Mouse (Mus musculus) cerebellum, adult 18-20 months (tissue): ENCODE measurements around the gene Hdac6.
A peak's percentile ranks its signal among the peaks of the same experiment; 100 is the strongest.

Source experiments
- DNase-seq, 2 experiments: peaks; one replicate each; pipeline ENCODE4 v3.0.0; 2021

The Hdac6 gene

DNA sequence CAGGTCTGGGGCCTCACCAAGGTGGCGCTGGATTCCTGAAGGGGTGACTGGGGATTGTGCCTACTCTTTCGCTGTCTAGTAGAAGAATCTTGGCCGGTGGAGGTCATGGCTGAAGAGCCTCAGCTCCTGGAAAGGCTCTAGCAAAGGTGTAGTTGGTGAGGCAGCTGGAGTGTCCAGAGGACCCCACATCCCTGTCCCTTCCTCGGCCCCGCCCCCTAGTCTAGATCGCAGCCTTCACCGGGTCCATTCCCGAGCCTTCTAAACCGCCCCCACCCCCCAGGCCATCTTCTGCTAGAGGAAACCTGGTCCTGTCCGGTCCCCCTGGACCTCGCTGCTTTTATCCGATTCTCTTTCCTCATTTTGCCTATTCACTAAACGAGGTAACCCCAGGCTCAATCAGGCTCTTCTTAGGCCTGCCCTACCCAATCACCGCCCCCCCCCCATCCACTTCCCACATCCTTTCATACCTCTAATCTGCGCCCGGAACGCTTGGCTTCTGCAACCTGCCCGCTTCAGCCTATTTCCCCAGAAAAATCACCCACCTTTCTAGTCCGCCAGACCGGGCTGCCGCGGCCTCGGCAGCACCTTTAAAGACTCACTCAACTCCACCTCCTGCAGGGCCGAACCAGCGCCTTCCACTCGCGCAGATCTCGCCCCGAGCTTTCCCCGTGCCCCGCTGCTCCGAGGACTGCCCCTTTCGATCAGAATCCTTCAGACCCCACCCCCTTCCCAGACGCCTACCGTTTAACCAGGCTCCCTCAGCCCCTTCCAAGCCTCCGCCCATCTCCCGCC lies at the start of gene Hdac6:
Hdac6 (minus strand) TSS at position 782 of the 792 bp plus-strand sequence.
- DNase-seq = peak; percentile 20 to 36

DNA sequence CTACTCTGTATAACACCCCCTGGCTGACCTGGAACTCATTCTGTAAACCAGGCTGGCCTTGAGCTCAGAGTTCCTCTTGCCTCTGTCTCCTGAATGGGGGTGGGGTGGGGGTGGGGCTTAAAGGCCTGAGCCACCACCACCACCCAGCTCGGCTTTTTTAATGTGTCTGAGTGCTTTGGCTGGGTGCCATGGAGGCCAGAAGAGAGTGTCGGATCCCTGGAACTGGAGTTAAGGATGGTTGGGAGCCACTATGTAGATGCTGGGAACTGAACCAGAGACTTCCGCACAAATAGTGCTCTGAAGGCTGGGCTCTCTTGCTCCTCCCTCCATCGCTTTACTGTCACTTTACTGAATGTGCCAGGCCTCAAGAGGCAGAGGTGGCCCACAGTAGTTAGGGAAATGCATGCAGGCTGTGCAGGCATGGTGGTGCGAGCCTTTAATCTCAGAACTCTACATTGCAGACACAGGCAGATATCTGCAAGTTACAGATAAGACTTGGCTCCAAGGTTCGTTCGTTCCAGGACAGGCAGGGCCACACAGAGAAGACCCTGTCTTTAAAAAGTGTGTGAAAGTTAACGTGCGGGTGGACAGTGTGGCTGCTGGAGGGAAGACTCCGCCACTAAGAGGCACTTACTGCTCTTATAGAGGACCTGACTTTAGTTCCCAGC lies 45.5 kb upstream of the Hdac6 start:
- DNase-seq = no peak

DNA sequence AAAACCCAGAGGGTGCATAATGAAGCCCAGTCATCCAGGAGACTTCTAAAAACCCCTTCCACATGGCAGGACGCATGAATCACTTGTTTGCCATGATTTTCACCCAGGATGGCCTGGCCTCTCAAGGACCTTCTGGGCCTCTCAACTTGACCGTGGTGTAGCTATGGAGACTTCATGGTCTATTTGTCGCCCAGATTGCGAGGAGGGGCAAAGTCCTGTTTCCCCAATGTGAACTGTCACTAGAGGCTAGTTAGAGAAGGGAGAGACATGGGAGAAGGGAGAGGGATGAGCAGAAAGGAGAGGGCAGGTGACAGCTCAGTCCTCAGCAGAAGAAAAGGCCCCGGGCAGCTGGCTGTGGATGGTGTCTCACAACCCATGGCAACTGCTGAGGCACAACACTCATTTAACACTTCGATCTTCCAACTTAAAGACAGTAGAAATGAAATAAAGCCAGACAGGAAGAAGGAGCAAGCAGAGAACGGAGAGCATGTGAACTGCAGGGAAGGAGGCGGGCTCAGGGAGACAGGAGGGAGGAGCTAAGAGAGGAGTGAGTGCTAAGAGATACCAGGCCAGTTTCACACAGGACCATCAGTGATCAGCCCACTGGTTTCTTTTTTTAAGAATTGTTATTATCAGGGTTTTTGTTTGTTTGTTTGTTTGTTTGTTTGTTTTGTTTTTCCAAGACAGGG lies 44.8 kb upstream of the Hdac6 start:
- no peak for DNase-seq

DNA sequence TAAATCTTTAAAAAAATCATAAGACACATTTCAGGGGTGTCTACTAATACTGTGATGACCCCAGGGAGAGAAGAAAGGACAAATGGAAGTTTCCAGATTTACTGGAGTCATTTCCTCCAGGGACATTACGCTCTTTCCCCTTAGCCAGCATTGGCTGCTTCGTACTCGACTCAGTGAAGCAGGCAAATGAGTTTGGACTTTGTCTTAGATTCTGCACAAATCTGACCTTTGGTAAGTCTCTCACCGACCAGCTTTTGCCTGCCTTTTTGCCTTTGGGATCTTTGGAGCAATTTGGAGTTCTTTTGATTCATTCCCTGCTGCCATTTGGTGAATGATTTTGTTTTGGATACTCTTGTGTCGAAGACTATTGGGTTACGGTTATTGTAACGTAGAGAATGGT lies 33.7 kb upstream of the Hdac6 start:
- no peak for DNase-seq

DNA sequence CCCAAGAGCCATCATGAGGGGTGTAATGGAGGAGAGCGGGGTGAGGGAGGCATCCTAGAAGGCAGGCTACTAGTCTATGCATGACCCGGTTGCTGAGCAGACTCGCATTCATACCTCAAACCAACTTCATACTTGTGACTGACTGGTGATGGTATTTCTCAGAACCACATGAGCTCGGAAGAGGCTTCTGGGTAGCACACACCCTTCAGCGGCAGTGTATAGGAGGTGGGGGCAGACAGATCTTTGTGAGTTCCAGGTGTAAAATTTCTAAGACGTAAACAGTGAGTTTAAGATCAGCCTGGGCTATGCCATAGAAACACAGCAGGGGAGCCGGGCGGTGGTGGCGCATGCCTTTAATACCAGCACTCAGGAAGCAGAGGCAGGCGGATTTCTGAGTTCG lies 30.2 kb upstream of the Hdac6 start, which contains the start of gene Gata1:
Gata1 (minus strand) TSS at position 180 of the 400 bp plus-strand sequence.
- no peak for DNase-seq

DNA sequence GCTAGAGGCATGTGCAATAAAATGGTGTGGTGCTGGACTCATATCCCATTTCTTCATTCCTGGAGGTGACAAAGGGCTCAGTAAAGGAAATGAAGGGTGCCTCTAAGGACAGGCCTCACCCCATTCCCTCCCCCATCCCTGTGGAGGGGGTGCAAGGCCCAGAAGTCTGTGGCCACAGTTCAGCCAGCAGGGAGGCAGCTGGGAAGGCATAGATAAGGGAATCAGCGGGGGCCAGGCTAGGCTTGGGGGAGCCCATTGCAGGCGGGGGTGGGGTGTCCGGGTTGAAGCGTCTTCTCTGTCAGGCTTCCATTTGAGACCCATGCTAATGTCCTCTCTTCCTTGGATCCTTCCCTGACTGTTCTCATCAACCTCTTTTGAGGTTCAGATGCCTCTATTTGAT lies 23.6 kb upstream of the Hdac6 start:
- no peak for DNase-seq

DNA sequence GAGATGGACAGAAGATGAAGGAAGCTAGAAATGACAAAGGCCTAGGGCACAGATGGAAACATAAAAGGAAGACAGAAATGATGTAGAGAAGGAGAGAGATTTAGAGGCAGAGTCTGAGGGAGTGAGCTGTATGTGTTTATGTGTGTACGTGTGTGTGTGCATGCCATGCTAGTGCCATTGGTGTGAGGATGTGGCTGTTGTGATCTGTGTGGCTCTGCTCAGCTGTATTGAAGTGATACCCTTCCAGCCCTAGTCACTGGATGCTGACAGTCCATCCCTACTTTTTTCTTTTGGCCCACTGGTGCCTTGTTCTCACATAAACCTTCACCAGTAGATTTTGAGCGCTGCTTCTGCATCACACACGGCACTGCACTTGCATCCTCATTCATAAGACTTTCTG lies 21.2 kb upstream of the Hdac6 start:
- no peak for DNase-seq

DNA sequence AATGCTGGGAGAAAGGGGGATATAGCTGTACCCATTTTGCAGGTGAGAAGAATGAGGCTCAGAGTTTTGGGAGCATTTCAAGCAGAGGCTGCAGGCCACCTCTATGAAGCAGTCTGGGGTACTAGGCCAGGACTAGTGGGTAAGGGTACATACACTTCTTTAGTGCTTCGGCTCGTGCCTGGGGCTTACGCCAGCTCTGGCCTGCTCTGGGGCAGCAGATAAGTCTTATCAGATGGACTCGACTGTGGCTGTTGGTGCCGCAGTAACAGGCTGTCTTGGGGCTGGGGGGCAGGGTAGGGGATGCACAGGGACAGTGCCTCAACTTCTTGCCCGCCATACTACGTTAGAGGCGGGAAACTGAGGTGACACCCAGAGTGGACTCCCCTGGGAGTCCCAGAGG lies 20.5 kb upstream of the Hdac6 start:
- no peak for DNase-seq

DNA sequence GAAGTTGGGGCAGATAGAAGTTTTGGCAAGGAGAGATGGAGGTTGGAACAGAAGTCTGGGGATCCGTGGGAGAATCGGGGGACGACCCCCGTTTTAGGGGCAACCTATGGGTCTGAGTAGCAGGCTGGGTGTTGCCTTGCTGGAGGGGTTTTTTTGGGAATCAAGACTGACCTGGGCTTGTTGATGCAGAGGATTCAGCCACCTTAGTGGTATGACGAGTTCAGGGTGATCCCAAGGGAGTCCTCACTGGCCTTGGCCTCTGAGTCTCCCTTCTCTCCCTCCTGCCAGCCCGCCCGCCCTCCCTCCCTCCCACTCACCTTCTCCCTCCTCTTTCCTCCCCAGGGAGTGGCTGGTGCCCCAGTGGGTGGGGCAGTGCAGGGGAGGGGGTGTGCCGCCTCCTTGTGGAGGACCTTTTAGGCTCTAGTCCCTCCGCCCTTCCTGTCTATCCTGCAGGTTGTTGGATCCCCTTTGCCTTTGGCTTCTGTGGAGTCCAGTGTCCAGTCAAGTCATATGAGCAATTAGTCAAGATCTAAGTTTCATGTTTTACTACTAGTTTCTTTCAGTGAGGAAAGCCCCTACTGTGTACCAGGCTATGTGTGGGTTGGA lies 20.0 kb upstream of the Hdac6 start:
- DNase-seq = no peak

DNA sequence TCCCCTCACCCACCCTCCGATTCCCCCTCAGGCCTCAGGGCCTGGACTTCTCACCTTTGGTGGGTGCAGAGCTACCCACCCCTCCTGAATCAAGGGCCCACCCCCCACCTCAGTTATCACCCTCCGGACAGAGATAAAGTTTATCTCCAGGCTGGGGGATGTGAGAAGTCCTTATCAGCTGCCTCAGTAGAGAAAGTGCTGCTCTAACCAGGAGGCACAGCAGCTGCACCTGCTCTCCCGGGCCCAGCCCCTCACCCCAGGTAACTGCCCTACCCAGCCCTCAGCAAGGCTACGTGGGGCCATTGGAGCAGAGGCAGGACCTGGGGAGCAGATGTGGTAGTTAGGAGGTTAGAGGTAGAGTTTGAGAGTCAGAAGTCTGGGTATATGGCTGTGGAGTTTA lies 18.5 kb upstream of the Hdac6 start:
- no peak for DNase-seq

DNA sequence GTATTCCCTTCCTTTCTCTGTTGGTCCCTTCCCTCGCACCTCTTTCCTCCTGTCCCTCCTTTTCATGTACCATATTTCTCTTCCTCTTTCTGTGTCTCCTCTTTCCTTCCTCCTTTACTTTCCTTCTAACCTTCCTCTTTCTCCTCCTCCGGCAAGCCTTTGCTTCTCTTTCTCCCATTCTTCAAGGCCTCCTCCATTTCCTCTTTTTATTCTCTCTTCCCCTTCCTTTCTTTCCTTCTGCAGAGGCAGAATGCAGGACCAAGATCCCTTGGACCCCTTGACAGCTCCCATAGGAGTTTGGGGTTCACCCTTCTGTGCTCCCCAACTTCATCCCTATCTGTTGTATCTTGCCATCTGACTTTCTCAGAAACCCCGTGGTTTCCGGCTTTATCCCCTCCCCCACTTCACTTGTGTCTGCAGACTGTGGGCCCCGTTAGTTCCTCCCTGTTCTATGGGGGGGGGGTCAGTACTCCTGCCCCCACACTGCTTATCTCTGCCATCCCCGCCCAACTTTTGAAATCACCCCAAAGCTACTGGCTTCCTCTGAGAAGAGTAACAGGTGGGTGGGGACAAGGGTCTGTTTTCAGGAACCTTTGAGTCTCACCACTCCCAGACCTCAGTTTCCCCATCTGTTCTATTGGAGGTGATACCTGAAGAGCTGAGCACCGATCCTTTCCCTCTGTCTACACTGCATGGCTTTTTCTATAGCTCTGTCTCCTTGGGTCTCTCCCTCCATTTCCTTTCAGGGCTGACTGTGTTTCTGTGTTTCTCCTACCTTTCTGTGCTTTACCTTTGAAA lies 16.3 kb upstream of the Hdac6 start:
- no peak for DNase-seq

DNA sequence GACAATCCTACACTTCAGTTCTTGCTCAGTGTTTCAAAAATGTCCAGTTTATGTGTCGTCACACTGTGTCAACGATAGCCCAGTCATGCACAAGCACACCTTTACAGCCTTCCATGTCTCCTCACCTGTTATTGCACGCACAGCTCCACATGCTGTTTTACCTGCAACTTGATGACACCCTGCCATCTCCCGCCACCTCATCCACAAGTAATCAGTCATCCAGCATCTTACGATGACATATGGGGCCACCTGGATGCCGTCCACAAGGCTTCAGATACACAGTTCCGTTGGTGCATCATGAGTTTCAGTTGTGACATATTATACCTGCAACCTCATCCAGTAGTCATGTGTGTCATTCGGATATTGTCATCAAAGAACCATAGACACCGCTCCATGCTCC lies 11.2 kb upstream of the Hdac6 start:
- no peak for DNase-seq

DNA sequence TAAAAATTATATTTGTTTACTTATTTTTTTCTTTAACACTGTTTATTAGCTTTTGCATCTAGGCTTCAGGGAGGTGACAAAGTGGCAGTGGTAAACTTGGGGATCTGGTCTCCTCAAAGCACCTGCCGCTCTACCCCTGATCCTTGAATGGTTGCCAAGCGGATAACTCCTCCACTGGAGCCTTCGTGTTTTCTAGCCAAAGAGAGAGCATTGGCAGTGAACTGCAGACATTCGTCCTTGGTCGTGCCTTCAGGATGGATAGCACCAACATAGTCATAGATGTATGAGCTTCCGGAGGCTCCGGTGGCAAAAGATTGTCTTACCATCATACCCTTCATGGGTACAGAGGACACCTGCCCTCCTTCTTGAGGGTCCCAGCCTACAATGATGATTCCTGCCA lies 2.4 kb upstream of the Hdac6 start:
- DNase-seq = no peak

DNA sequence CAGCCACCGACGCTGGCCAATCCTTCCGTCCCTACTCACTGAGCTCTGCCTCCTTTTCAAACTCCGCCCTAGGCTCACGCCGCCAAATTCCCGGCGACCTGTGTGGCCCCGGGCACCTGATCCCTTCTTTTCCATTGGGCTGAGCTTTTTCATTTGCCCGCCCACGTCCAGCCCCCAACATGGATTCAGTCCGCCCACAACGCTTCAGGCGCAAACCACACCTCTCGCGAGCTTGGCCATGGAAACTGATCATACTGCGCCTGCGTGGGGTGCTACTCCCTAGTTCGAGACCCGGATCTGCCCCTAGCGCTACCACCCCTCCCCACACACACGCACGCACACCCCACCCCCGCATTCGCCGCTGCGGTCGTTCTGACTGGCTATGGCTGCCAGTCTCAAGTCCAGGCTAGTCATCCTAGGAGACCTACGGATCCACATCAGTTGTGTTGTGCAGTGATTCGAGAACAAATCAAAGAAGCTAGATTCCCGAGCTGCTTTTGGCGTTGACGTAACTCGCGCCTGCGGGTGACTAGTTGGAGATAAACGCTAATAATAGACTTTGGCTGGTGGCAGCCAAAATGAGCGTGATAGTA lies 307 bp upstream of the Hdac6 start:
- peak; percentile 85 to 95 for DNase-seq

DNA sequence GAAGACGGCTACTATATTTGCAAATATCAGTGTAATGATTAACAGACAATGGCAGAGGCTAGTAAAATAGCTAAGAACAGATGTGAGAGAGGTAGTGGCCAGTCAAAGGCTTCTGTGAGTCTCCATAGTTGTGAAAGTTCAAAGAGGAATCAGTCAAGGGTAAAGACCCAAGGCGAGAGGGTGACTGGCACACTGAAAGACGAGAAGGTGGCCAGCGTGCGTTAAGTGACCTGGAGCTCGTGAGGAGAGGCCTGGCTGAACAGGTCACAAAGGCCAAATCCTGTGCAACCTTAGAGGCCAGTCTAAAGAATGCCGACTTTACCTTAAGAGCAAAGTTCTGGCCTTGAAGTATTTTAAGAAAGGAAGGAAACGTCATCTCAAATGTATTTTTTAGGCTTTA lies 2.1 kb downstream of the Hdac6 start:
- no peak for DNase-seq

DNA sequence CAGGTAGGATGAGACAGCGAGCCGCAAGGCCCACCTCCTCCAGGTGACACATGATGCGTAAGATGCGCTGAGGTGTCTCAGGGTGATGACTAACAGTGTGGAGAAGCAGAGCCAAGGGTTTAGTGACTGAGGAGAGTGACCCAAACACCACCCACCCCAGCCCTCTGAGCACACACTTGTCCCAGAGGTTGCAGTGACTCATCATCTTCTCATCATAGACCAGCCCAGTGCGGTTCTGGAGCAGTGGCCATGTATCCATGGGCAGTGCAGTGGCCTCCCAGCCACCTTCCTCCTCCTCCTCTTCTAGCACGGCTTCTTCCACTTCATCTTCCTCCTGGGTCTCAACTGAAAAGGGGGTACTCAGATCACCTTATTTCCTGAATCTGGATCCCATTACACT lies 10.0 kb downstream of the Hdac6 start:
- DNase-seq = no peak

DNA sequence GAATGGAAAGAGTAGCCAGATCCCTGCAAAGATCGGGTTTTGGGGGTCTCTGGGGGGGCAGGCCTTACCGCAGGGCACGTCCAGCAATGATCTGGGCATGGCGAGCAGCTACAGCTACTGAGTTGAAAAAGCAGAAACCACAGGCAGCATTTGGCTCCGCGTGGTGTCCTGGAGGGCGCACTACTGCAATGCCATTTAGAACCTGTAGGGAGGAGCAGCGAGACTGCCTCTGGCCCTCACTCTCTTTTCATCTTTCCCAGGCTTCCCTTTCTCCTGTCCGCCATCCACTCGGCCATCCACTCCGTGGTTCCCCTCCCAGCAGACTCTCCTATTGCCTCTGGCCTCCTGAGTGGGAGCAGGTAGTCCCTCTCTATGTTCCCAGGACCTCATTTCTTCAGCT lies 10.8 kb downstream of the Hdac6 start:
- DNase-seq = no peak

DNA sequence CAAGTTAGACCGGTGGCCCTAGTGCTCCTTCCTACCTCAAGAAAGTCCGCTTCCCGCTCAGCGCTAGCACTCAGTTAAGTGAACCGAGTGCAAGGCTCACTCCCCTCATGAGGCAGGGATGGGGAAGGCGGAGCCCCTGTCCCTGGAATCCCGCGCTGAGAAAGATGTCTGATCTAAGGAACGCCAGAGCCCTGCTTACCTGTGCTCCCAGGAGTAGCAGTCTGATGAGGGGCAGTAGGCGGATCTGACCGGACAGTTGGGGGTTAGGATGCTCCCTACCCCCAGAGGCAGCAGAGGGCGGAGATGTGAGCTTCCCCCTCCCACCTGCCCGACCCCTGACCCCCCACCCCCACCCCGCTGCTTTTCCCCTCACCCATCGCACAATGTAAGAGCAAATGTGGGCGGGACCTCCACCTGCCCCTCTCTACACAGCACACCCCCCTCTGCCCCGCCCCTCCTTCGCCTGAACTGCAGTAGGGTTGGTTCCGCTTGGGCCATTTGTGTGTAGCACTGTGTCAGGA lies 19.4 kb downstream of the Hdac6 start, which contains the start of gene Eras:
Eras (minus strand) TSS at position 338 of the 521 bp plus-strand sequence.
- DNase-seq = no peak

DNA sequence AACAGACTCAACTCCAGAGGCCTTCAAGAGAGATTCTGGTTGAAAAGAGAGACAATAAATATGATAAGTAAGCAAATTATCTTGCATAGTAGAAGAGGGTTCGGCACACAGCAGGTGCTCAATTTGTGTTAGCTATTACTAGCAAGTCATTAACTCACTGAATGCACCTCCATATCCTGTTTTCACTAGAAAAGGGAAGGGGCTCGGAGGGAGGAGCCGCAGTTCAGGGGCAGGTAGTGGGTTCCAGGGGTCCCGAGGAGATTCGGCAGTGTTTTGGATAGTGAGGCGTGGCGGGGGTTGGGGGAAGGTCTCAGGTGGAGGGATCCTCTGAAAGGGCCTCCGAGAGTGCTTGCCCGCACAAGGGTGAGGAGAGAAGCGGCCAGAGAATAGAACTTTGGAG lies 20.6 kb downstream of the Hdac6 start:
- no peak for DNase-seq

DNA sequence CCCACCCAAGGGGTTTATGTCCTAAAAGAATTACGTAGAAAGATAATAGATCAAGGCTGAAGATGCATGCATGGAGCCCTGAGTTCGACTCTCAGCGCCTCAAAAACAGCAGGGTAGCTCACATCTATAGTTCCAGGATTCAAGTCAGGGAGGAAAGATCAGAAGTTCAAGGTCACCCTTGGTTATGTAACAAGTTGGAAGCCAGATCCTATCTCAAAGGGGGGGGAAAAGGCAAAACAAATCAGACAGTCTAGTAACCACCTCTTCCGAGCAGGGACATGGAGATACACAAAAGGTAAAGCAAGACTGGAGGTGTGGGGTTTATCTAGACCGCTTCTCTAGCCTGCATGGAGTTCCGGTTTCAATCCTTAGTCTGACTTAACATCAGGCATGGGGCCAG lies 21.4 kb downstream of the Hdac6 start:
- no peak for DNase-seq

DNA sequence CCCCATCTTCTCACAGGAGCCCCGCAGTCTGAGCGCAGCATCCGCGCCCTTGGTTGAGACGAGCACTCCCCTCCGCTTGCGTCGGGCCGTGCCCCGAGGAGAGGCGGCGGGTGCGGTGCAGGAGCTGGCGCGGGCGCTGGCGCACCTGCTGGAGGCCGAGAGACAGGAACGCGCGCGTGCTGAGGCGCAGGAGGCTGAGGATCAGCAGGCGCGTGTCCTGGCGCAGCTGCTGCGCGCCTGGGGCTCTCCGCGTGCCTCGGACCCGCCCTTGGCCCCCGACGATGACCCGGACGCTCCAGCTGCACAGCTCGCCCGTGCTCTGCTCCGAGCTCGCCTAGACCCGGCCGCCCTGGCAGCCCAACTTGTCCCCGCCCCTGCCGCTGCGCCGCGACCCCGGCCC lies 25.7 kb downstream of the Hdac6 start:
- peak; percentile 32 to 51 for DNase-seq
